Mouse (Mus musculus) bone marrow macrophage, adult 2 months (primary cell): ENCODE measurements around the gene Galk2.

ENCODE experiments used
- CTCF ChIP-seq: IDR thresholded peaks from 2 replicates; pipeline ENCODE4 v1.5.1; 2012; ENCODE audit warnings: low read depth, mild to moderate bottlenecking, low read length, moderate library complexity
- POLR2A ChIP-seq: IDR thresholded peaks from 2 replicates; pipeline ENCODE4 v1.6.1; 2012; ENCODE audit warnings: mild to moderate bottlenecking, low read depth, low read length, borderline replicate concordance

- TF ChIP-seq CTCF (no peak), POLR2A (no peak)
Measured at GRCm38 (mm10) chr2:126015763-126016473, 157.0 kb downstream of the Galk2 start.
